Mouse (Mus musculus) embryonic fibroblast, embryonic 13.5 days (primary cell): ENCODE results near the gene Rps26.

Experiments
- CTCF ChIP-seq: IDR thresholded peaks from 2 replicates; pipeline ENCODE4 v1.5.1; 2011; ENCODE audit warnings: mild to moderate bottlenecking, control low read depth, low read length, moderate library complexity, borderline replicate concordance; ENCODE audit not compliant: insufficient read depth
- POLR2A ChIP-seq: IDR thresholded peaks from 2 replicates; pipeline ENCODE4 v1.6.1; 2011; ENCODE audit warnings: low read depth, mild to moderate bottlenecking, control low read depth, low read length, moderate library complexity

- TF ChIP-seq POLR2A: no peak
- TF ChIP-seq CTCF: no peak
Measured at GRCm38 (mm10) chr10:128659490-128659889, 32.9 kb upstream of the Rps26 start.
